Mouse (Mus musculus) limb, embryonic 14.5 days (tissue): ENCODE measurements around the gene Tmem258. TPM values are rescaled to one million over a fixed set of nuclear protein-coding genes. Genes with fewer than 3 reads are reported as not detected.
A peak's percentile ranks its signal among the peaks of the same experiment; 100 is the strongest.

Source experiments
- ATAC-seq: fragments of 200-750 bp; cut with Nextera tagmentation; 2 replicates; pipeline ENCODE4 v1.8.0; 2017; ENCODE audit warnings: low read depth, moderate number of reproducible peaks, moderate TSS enrichment; ENCODE audit not compliant: low FRiP score
- DNase-seq: peaks from one replicate; pipeline ENCODE4 v3.0.0-alpha.2; 2015; ENCODE audit warnings: low spot score
- H3K27ac ChIP-seq: fragments of 300-500 bp; sonication (generic); replicated peaks from 2 replicates; pipeline ENCODE4 v1.5.1; 2014; ENCODE audit warnings: low read depth, mild to moderate bottlenecking, low read length, moderate library complexity, mixed read lengths
- H3K27me3 ChIP-seq: fragments of 300-500 bp; sonication (generic); 2 replicates; pipeline ENCODE4 v1.6.1; 2014; ENCODE audit warnings: low read length, mixed read lengths; ENCODE audit not compliant: control insufficient read depth, insufficient read depth
- H3K36me3 ChIP-seq: fragments of 300-500 bp; sonication (generic); 2 replicates; pipeline ENCODE4 v1.6.1; 2014; ENCODE audit warnings: mild to moderate bottlenecking, low read length, moderate library complexity, mixed read lengths; ENCODE audit not compliant: control insufficient read depth, insufficient read depth
- H3K4me1 ChIP-seq: fragments of 300-500 bp; sonication (generic); 2 replicates; pipeline ENCODE4 v1.6.1; 2014; ENCODE audit warnings: antibody characterized with exemption, low read length, mixed read lengths; ENCODE audit not compliant: control insufficient read depth, insufficient read depth
- H3K4me2 ChIP-seq: fragments of 300-500 bp; sonication (generic); replicated peaks from 2 replicates; pipeline ENCODE4 v1.6.1; 2014; ENCODE audit warnings: low read depth, mild to moderate bottlenecking, low read length, moderate library complexity; ENCODE audit not compliant: severe bottlenecking
- H3K4me3 ChIP-seq: fragments of 300-500 bp; sonication (generic); replicated peaks from 2 replicates; pipeline ENCODE4 v1.5.1; 2014; ENCODE audit warnings: low read length
- H3K9ac ChIP-seq: fragments of 300-500 bp; sonication (generic); 2 replicates; pipeline ENCODE4 v1.6.1; 2014; ENCODE audit warnings: mild to moderate bottlenecking, low read depth, low read length, moderate library complexity; ENCODE audit not compliant: severe bottlenecking
- H3K9me3 ChIP-seq: fragments of 300-500 bp; sonication (generic); 2 replicates; pipeline ENCODE4 v1.6.1; 2016; ENCODE audit warnings: low read length; ENCODE audit not compliant: control insufficient read depth
- POLR2A ChIP-seq: fragments of 200-500 bp; IDR thresholded peaks from 2 replicates; pipeline ENCODE4 v1.8.0; 2012; ENCODE audit warnings: inconsistent platforms, mild to moderate bottlenecking, moderate library complexity, borderline replicate concordance; ENCODE audit not compliant: insufficient read depth, insufficient read length; ENCODE audit errors: extremely low read depth
- WGBS: fragments of 180-500 bp; shearing (Covaris S2); extraction: QIAGEN DNeasy Blood & Tissue Kit; methylation state at CpG from one replicate; pipeline ENCODE4 v1.1.7; 2014; 5-methylcytosine and 5-hydroxymethylcytosine counted together
- polyA plus RNA-seq, 2 experiments: library from polyadenylated mRNA; depleted of rRNA in 1 of 2; stranded (reverse) in 1 of 2; unstranded in 1 of 2; fragments of >200 nt; fragmentation: Nextera tagmentation in 1 of 2; extraction: Ambion mirVana in 1 of 2; gene quantifications; 2 replicates each; pipeline versions ENCODE4 v1.2.1 to v1.2.3; 2012 to 2014

Gene Tmem258
- polyA plus RNA-seq, 2 experiments, result 178 to 516 TPM

DNA sequence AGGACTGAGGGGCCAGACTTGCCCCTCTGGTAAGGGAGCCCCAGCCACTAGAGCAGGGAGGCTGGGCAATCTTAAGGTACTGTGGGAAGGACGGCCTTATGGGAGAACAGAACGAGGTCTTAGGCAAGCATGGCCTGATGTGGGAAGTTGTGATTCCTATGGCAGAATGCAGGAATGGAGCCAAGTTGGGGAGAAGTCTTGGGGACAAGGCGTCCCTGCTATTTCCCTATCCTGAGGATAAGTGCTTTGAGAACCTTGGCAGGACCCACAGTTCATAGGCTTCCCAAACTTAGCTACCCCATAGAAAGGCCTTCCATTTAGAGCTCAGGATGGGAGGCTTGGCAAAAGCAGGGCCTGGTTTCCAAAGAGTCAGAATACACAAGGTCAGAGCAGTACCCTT is 5.0 kb downstream of the Tmem258 start:
- ATAC-seq, result no peak
- no peaks in the 10 kb centered on the region for H3K9me3 ChIP-seq
- WGBS, result 83% methylated on average over 3 of the region's 3 CpGs
- no peak for TF ChIP-seq POLR2A
- H3K36me3 ChIP-seq, result peaks cover 64% of the 10 kb centered on the region
- H3K4me3 ChIP-seq, result no peak overlapping the region
- DNase-seq, result no peak
- H3K4me1 ChIP-seq, result no peaks in the 10 kb centered on the region
- H3K9ac ChIP-seq, result no peak overlapping the region
- no peaks in the 10 kb centered on the region for H3K27me3 ChIP-seq
- no peak overlapping the region for H3K27ac ChIP-seq
- no peak overlapping the region for H3K4me2 ChIP-seq

DNA sequence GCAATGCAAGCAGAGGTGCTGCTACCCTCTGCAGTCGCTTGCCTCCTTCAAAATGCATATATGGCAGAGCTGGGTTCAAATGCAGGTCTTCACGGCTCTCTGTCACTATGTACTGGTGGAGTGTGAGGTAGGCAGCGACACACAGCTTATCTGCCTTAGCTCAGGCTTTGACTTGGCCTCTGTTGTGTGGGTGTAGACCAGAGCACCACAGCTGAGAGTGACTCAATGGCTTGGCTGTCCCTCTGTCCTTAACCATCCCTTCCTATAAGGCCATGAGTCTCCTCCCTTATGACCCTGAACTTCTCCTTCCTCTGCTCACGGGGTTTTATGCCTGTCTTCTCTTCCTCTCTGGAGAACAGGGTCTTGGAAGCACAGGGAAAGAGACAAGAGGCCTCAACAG is 7.1 kb downstream of the Tmem258 start:
- Histone ChIP-seq H3K4me3 (no peak overlapping the region), H3K4me2 (no peak overlapping the region), H3K27me3 (no peaks in the 10 kb centered on the region), H3K9me3 (no peaks in the 10 kb centered on the region), H3K27ac (no peak overlapping the region), H3K36me3 (peaks cover 65% of the 10 kb centered on the region), H3K9ac (no peak overlapping the region), H3K4me1 (no peaks in the 10 kb centered on the region)
- WGBS, result 81% methylated on average over 4 of the region's 4 CpGs
- DNase-seq (no peak), ATAC-seq (no peak)
- TF ChIP-seq POLR2A, result no peak

DNA sequence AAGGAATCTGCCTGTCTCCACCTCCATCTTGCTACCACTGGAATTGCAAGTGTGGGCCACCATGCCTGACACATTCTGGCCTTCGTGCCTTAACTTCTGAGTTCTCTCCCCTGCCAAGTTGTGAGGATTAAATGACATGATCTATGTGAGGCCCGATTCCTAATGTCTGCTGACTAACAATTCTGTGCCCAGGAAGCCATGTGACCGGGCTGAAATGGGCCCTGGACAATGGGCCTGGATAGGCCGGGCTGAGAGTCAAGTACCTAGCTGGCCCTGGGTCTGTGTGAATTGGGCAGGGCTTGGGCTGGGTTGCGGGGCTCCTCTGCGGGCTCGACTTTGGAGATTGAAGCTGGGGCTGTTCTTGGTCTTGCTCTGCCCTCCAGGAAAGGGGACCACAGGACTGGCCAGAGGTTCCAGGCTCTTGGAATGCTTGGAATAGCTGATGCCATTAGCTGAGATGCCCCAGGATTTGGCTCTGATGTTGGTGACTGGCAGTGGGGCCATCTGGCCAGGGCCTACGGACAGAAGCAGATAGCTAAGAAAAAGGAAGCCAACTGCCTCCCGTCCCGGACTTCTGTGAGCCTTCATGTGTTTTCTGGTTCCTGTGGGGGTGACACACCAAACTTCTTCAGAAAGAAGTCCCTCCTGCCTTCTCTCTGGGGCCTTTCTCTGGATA is 10.1 kb downstream of the Tmem258 start:
- Histone ChIP-seq H3K9ac (no peak overlapping the region), H3K9me3 (no peaks in the 10 kb centered on the region), H3K4me3 (no peak overlapping the region), H3K27ac (no peak overlapping the region), H3K4me1 (no peaks in the 10 kb centered on the region), H3K27me3 (no peaks in the 10 kb centered on the region), H3K36me3 (peaks cover 35% of the 10 kb centered on the region), H3K4me2 (no peak overlapping the region)
- no peak for TF ChIP-seq POLR2A
- ATAC-seq (no peak), DNase-seq (no peak)
- WGBS, result 91% methylated on average over 10 of the region's 10 CpGs

DNA sequence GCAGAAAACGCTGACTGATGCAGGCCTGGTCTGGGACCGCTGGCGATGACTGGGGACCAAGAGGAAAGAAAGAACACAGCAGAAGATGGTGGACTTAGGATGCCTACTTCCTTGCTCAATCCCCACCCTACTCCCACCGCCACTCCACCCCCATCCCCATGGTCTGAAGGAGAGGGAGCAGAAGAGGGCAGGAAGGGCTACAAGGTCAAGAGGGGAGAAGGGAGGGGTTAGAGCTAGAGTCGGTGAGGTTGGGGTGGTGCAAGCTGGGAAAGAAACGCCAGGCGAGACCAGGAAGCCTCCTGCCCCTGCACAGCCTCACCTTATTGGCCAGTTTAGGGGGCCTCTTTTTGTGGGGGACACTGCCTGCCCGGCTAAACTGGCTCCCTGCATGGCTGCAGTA is 12.3 kb downstream of the Tmem258 start:
- Histone ChIP-seq H3K4me1 (no peaks in the 10 kb centered on the region), H3K27ac (no peak overlapping the region), H3K36me3 (peaks cover 18% of the 10 kb centered on the region), H3K4me2 (no peak overlapping the region), H3K4me3 (no peak overlapping the region), H3K9me3 (no peaks in the 10 kb centered on the region), H3K9ac (no peak overlapping the region), H3K27me3 (no peaks in the 10 kb centered on the region)
- WGBS, result 74% methylated on average over 6 of the region's 8 CpGs
- DNase-seq (no peak), ATAC-seq (no peak)
- no peak for TF ChIP-seq POLR2A

DNA sequence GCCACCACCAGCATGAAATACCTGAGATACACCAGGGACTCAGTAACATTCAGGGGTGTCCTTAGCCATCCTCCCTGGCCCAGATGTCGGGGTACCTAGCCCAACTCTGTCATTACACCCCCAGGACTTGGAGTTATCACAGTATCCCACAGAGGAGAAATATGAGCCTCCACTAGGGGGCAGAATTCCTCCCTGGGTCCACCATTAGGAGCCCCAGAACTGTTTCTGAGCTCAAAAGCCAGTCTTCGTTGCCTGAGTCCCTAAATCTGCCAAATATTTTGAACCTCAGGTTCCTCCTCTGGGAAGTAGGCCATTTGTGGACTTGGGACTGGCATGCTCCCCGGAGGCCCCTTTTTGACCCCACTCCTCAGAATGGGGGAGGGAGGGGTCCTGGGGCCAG is 15.3 kb downstream of the Tmem258 start:
- TF ChIP-seq POLR2A, result no peak
- H3K9ac ChIP-seq, result no peak overlapping the region
- no peak overlapping the region for H3K4me2 ChIP-seq
- no peak overlapping the region for H3K27ac ChIP-seq
- H3K4me3 ChIP-seq, result no peak overlapping the region
- H3K9me3 ChIP-seq, result no peaks in the 10 kb centered on the region
- DNase-seq, result peak; percentile 62
- ATAC-seq, result no peak
- H3K4me1 ChIP-seq, result no peaks in the 10 kb centered on the region
- 44% methylated on average over 3 of the region's 3 CpGs for WGBS
- 0 out of 2 replicates have a peak, but pooled peaks cover 4% of the 10 kb centered on the region for H3K36me3 ChIP-seq
- no peaks in the 10 kb centered on the region for H3K27me3 ChIP-seq
